Mouse (Mus musculus): Measurements from ENCODE around the gene Fmnl2. TPM values are rescaled to one million over a fixed set of nuclear protein-coding genes. Genes with fewer than 3 reads are reported as not detected.

The Fmnl2 gene
- polyA plus RNA-seq, 1 experiment from 2014 or later, result 3.5 TPM

GRCm38 (mm10) chr2:52958535-52959290, 101.1 kb downstream of the Fmnl2 start:
- Histone ChIP-seq H3K36me3 (ENCODE audit: insufficient read depth, low read length) (no peaks in the 10 kb centered on the region), H3K9ac (replicated peaks; ENCODE audit: low read depth) (no peak overlapping the region), H3K9me3 (ENCODE audit: low read length) (0 out of 2 replicates have a peak, but pooled peaks cover 5% of the 10 kb centered on the region), H3K27ac (ENCODE audit: low read length) (no peak overlapping the region), H3K4me3 (ENCODE audit: low read depth, low read length) (no peak overlapping the region), H3K27me3 (replicated peaks; ENCODE audit: insufficient read depth, low read length) (no peaks in the 10 kb centered on the region), H3K4me2 (replicated peaks; ENCODE audit: low read depth, low read length) (peak overlapping the region; percentile 42), H3K4me1 (ENCODE audit: insufficient read depth, low read depth, low read length) (peaks cover 5% of the 10 kb centered on the region; the same call in 1 of the 2 replicates)
- DNase-seq (ENCODE audit: low spot score) (peak; percentile 68), ATAC-seq (peak; percentile 63)
- 12% methylated on average over 15 of the region's 15 CpGs for WGBS
- no peak for TF ChIP-seq CTCF (IDR thresholded peaks at IDR 0.05)
- 0 out of 2 replicates have a peak, but pooled peaks have one; percentile 27 for TF ChIP-seq EP300 (IDR thresholded peaks at IDR 0.05)

DNA sequence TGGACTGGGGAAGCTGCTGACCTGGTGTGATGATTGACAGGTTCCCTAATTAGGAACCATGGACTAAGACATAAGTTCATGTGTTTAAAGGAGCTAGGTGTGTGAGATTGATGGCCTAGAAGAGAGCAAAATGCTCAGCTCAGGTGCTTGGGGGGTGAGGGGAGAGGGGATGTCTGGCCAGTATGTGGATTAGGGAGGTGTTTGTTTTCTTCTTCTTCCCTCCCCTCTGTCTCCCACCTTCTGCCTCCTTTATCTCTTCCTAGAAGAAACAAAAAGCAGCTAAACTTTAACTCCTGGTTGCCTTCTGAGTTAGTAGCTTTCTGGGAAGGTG, 101.6 kb downstream of the Fmnl2 start:
- Histone ChIP-seq H3K4me2 (replicated peaks; ENCODE audit: low read depth, low read length) (peak overlapping the region; percentile 42), H3K27ac (ENCODE audit: low read length) (no peak overlapping the region), H3K4me3 (ENCODE audit: low read depth, low read length) (no peak overlapping the region), H3K9ac (replicated peaks; ENCODE audit: low read depth) (no peak overlapping the region), H3K27me3 (replicated peaks; ENCODE audit: insufficient read depth, low read length) (no peaks in the 10 kb centered on the region), H3K4me1 (ENCODE audit: insufficient read depth, low read depth, low read length) (peaks cover 5% of the 10 kb centered on the region; the same call in 1 of the 2 replicates), H3K36me3 (ENCODE audit: insufficient read depth, low read length) (no peaks in the 10 kb centered on the region), H3K9me3 (ENCODE audit: low read length) (0 out of 2 replicates have a peak, but pooled peaks cover 5% of the 10 kb centered on the region)
- no peak for TF ChIP-seq CTCF (IDR thresholded peaks at IDR 0.05)
- TF ChIP-seq EP300 (IDR thresholded peaks at IDR 0.05), result no peak
- no peak for DNase-seq (ENCODE audit: low spot score)
- ATAC-seq, result no peak

GRCm38 (mm10) chr2:52959982-52960381, 102.3 kb downstream of the Fmnl2 start:
- H3K27ac ChIP-seq (ENCODE audit: low read length), result no peak overlapping the region
- WGBS, result 31% methylated on average over 3 of the region's 3 CpGs

GRCm38 (mm10) chr2:52960697-52961096, 103.0 kb downstream of the Fmnl2 start:
- H3K4me1 ChIP-seq (ENCODE audit: insufficient read depth, low read depth, low read length), result peaks cover 5% of the 10 kb centered on the region; the same call in 1 of the 2 replicates
- TF ChIP-seq EP300 (IDR thresholded peaks at IDR 0.05), result no peak
- no peak for TF ChIP-seq CTCF (IDR thresholded peaks at IDR 0.05)
- H3K9ac ChIP-seq (replicated peaks; ENCODE audit: low read depth), result no peak overlapping the region
- H3K4me2 ChIP-seq (replicated peaks; ENCODE audit: low read depth, low read length), result no peak overlapping the region
- H3K27ac ChIP-seq (ENCODE audit: low read length), result no peak overlapping the region
- no peaks in the 10 kb centered on the region for H3K27me3 ChIP-seq (replicated peaks; ENCODE audit: insufficient read depth, low read length)
- no peaks in the 10 kb centered on the region for H3K9me3 ChIP-seq (ENCODE audit: low read length)
- no peak for DNase-seq (ENCODE audit: low spot score)
- H3K4me3 ChIP-seq (ENCODE audit: low read depth, low read length), result no peak overlapping the region
- no peak for ATAC-seq
- WGBS, result 43% methylated on average over 2 of the region's 2 CpGs
- no peaks in the 10 kb centered on the region for H3K36me3 ChIP-seq (ENCODE audit: insufficient read depth, low read length)

More at GRCm38 (mm10) chr2:52959982-52960381, 102.3 kb downstream of the Fmnl2 start:
- ATAC-seq (no peak), DNase-seq (ENCODE audit: low spot score) (no peak)
- Histone ChIP-seq H3K9me3 (ENCODE audit: low read length) (no peaks in the 10 kb centered on the region), H3K9ac (replicated peaks; ENCODE audit: low read depth) (no peak overlapping the region), H3K4me3 (ENCODE audit: low read depth, low read length) (no peak overlapping the region), H3K36me3 (ENCODE audit: insufficient read depth, low read length) (no peaks in the 10 kb centered on the region), H3K4me1 (ENCODE audit: insufficient read depth, low read depth, low read length) (peaks cover 5% of the 10 kb centered on the region; the same call in 1 of the 2 replicates), H3K4me2 (replicated peaks; ENCODE audit: low read depth, low read length) (no peak overlapping the region), H3K27me3 (replicated peaks; ENCODE audit: insufficient read depth, low read length) (no peaks in the 10 kb centered on the region)
- no peak for TF ChIP-seq CTCF (IDR thresholded peaks at IDR 0.05)

DNA sequence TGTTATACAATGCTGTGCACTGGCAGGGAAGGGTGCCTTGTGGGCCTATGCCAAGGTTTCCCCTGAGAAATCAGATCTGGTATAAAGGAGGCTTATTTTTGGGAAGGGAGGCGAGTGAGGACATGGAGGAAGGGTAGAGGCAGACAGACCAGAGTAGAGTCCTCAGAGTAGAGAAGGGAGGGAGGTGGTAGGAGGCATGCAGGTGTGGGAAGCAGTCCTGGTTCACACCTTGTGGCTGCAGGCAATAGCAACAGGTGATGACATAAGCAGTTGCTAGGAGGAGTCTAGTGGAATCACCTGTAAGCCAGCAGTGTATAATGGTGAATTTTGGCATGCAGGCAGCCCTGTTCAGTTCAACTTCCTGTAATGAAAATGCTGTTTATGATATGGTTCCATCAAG, 105.8 kb downstream of the Fmnl2 start:
- Histone ChIP-seq H3K9ac (replicated peaks; ENCODE audit: low read depth) (no peak overlapping the region), H3K4me3 (ENCODE audit: low read depth, low read length) (no peak overlapping the region), H3K27ac (ENCODE audit: low read length) (no peak overlapping the region), H3K4me1 (ENCODE audit: insufficient read depth, low read depth, low read length) (peaks cover 5% of the 10 kb centered on the region; the same call in 1 of the 2 replicates), H3K27me3 (replicated peaks; ENCODE audit: insufficient read depth, low read length) (no peaks in the 10 kb centered on the region), H3K36me3 (ENCODE audit: insufficient read depth, low read length) (no peaks in the 10 kb centered on the region), H3K9me3 (ENCODE audit: low read length) (no peaks in the 10 kb centered on the region), H3K4me2 (replicated peaks; ENCODE audit: low read depth, low read length) (no peak overlapping the region)
- WGBS, result 82% methylated on average over 1 of the region's 1 CpGs
- TF ChIP-seq CTCF (IDR thresholded peaks at IDR 0.05), result no peak
- TF ChIP-seq EP300 (IDR thresholded peaks at IDR 0.05), result no peak
- ATAC-seq (no peak), DNase-seq (ENCODE audit: low spot score) (no peak)

- Histone ChIP-seq H3K4me1 (ENCODE audit: insufficient read depth, low read depth, low read length) (no peaks in the 10 kb centered on the region), H3K4me2 (replicated peaks; ENCODE audit: low read depth, low read length) (no peak overlapping the region), H3K36me3 (ENCODE audit: insufficient read depth, low read length) (no peaks in the 10 kb centered on the region), H3K9me3 (ENCODE audit: low read length) (no peaks in the 10 kb centered on the region), H3K27me3 (replicated peaks; ENCODE audit: insufficient read depth, low read length) (no peaks in the 10 kb centered on the region), H3K9ac (replicated peaks; ENCODE audit: low read depth) (no peak overlapping the region), H3K27ac (ENCODE audit: low read length) (no peak overlapping the region), H3K4me3 (ENCODE audit: low read depth, low read length) (no peak overlapping the region)
- DNase-seq (ENCODE audit: low spot score) (no peak), ATAC-seq (no peak)
- TF ChIP-seq EP300 (IDR thresholded peaks at IDR 0.05) (no peak), CTCF (IDR thresholded peaks at IDR 0.05) (no peak)
- WGBS, result 66% methylated on average over 7 of the region's 7 CpGs
Measured at GRCm38 (mm10) chr2:52964386-52964928, 106.8 kb downstream of the Fmnl2 start.
